Mouse (Mus musculus): ENCODE data around the gene Zc3h12a.

The Zc3h12a gene

DNA sequence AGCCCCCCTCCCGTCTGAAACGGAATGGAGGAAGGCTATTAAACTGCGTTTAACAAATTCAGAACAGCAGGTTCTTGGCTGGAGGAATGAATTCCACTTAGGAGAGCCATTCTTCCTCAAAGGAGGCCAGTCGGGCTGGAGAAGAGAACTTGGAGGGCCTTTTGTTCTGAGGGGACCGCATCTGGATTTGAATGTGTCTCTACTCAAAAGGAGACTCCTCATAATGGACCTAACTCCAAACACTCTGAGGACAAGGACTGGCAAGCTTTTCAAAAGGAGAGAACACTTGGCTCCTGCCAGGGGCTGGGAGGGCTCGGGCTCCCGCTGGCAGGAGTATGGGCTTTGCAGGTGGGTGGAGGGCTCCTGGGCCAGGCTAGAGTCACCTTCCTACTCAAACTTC, 17.0 kb upstream of the Zc3h12a start:
- no peak for DNase-seq (ENCODE audit: low spot score)

DNA sequence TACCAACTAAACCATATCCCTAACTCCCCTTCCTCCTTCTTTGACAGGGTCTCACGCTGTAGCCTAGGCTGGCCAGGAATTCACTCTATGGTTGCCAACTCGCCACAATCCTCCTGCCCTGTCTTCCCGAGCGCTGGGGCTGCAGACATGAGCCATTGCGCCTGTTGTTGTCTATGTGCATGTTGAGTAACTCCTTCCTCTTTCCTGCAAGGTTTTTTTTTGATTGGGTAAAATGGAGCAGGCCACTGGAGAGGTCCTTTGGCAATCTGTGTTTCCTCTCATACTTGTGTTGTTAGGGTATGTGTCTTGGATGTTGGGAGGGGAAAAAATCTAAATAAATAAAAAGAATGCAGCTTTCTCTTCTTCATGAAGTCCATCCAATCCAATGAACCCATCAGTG, 16.6 kb upstream of the Zc3h12a start:
- no peak for DNase-seq (ENCODE audit: low spot score)

DNA sequence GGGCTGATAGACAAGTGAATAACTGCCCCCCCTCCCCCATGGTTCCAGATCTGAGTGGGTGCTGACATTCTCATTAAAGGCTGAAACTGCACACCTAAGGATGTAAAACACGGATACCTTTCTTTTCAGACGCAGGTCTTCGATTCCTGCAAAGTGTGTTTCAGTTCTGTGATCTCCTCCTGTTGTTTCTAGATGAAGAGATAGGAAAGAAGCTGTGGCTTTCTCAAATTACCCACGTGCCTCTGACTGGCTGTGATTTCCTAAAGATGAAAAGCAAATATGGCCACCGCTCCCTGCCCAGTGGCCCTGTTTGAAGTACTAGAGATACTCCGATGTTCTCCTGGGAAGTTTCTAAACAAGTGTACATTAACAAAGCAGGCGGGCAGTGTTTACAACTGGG, 10.7 kb upstream of the Zc3h12a start:
- DNase-seq (ENCODE audit: low spot score), result no peak

DNA sequence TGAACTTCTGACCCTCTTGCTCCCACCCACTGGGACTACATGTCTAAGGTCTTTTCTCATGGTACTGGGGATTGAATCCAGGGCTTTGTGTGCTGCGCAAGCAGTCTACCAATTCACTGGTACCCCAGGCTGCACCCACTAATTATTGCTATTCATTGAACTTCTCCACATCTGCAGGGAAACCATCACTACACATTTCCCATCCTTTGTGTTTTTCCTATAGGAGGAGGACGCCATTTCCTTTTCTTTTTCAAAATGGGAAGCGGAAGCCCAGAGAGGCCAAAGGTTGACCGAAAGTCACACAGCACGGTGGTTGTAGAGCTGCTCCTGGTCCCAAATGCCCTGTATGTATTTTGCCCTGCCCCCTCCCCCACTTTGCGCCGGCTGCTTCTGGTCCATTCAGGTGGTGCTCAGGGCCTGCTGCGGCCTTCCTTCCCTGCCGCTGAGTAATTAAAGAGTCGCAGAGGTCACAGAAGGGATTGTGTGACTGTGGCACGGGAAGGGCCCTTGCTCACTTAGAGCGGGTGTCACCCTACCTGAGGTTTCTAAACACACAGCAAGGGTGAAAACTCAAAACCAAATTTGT, 8.8 kb upstream of the Zc3h12a start:
- no peak for DNase-seq (ENCODE audit: low spot score)

DNA sequence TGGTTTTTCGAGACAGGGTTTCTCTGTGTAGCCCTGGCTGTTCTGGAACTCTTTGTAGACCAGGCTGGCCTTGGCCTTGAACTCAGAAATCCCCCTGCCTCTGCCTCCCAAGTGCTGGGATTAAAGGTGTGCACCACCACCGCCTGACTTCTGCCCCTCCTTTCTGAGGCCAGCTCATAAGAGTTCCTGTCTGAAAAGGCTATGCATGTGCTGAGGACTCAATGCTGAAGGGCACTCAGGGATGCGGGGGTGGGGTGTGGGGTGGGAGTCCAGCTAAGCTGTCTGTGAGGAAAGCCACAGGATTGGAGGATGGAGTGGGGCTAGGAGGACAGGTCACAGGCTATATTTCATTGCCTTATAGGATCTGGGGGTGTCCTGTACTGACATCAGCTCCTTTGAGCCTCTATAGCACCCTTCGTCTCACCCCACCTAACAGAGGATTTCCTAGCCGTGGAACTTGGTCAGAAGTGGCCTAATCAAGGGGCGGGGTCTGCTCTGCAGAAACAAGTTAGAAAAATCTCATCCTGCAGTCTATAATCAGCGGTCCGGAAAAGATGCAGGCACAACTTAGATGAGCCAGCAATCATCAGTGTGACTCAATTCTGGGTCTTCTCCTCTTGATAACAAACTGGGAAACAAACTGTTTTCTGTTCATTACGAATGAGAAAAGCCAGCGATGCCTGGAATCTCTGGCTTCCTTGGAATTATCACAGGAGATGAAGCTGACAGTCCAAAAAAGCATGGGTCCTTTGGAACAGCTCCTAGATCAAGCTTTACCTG, 7.6 kb upstream of the Zc3h12a start:
- no peak for DNase-seq (ENCODE audit: low spot score)

DNA sequence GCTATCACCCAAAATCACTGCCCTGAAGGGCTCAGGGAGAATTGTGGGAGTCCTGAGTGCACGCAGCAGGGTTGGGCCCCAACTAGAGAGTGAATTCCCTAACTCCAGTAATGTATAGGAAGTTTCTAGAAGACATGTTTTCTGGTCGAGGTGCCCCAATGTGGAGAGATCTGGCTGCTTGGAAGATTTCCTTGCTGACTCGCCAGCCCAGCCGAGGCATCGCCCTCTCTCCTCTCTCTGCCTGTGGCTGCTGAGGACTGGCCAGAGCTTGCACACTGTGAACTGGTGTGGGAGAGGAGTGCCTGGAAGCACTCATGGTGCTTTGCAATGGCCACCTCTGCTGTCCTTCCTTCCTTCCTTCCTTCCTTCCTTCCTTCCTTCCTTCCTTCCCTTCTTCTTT, 7.0 kb upstream of the Zc3h12a start:
- DNase-seq (ENCODE audit: low spot score), result no peak

DNA sequence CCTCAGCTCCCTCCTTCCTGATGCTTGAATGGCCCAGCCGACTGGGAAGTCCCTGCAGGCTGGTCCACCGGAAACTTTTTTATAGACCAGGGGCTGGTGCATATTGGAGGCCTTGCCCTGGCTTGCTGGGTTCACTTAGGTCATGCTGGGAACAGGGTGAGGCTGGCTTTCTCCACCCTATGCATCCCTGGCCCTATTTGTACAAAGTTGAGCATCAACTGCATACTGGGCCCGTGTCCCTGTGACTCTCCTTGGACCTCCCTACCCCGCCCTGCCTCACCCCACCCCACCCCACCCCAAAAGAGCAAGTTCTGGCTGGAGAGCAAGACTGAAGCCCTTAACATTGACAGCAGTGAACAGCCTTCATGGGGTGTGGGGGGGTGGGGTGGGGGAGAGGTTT, 6.6 kb upstream of the Zc3h12a start:
- no peak for DNase-seq (ENCODE audit: low spot score)

DNA sequence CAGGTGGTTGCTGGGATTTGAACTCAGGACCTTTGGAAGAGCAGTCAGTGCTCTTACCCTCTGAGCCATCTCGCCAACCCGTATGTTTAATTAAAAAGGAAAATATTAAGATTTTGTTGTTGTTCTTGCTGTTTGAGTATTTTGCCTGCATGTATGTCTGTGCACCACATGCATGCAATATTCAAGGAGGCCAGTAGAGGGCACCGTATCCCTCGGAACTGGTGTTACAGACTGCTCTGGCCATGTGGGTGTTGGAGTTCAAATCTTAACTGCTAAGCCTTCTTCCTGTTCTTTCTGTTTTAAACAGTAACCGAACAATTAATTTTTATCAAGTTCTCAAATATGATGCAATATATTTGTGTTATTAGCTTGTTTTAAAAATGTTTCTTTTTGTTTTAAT, 4.8 kb upstream of the Zc3h12a start:
- no peak for DNase-seq (ENCODE audit: low spot score)

DNA sequence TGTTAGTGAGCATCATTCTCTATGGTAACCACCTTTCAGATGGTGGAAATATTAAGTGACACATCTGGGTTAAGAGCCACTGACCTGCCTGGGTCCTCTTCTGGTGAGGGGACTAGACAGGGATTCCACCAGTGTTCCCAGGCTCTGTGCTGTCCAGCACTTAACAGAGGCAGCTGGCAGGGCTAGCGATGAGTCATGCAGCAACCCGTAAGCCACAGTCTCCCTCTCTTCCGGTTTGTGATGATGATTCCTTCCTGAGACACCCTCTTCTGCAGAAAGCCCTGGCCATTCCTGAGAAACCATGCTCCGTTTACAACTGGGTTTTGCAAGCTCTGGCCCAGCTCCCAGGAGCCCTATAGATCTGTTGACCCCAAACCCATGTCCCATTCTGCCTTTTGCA, 3.9 kb upstream of the Zc3h12a start:
- no peak for DNase-seq (ENCODE audit: low spot score)

DNA sequence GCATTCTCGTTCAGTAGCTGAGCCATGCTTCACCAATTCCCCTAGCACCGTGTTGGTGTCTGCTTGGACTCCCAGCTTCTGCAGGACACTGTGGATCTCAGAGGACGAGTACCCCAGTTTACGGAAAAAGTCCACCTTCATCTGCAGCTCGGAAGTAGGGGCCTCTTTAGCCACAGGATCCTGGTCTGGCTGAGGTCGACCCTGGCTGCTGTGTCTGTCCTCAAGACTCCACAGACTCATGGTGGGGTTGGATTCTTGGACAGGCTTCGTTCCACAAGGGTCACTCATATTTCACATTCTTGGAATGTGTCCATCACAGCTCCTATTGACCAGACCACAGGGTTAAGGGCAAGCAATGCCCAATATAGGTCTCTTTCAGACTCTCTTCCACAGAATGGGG, 879 bp downstream of the Zc3h12a start:
- DNase-seq (ENCODE audit: low spot score), result no peak

DNA sequence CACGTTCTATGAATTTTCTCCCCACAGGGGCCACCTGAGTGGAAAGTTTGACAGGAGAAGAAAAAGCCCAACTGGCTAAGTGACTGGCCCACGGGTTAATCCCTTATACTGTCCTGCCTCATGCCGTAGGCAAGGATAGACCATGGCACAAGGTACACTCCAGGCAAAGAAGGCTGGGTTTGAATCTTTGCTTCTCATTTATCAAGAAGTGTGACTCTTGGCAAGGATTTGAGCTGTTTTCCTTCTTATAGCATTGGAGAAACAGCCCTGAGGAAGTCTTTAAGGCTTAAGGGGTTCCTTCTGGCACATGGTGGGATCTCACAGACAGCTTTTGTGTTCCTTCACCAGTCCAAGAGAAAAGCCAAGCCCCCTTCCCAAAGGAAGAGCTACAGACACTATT, 1.5 kb downstream of the Zc3h12a start:
- DNase-seq (ENCODE audit: low spot score), result no peak

DNA sequence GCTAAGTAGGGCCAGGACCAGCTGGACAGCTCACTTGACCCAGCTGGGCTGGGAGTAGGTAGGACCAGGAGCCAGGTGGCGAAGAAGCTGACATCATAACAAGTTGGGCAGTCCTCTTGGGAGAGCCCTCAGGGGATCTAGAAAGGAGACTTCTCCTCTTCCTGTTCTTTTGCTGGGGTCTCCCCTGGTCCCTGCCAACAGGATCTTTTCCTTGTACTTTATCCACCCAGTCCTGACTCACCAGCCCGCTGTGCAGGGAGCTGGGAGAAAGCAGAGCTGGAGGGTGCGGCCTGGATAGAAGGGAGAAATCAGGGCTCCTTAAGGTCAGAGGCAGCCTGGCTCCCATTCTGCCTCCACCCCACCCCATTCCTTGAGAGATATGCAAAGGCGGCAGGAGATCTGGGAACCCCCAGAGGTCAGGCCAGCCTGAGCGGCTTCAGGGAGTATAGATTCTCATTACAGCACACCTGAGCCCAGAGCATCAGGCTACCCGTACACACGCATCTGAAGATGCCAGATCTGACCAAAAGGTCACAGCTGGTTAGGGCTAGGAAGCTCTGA, 2.2 kb downstream of the Zc3h12a start:
- DNase-seq (ENCODE audit: low spot score), result no peak

DNA sequence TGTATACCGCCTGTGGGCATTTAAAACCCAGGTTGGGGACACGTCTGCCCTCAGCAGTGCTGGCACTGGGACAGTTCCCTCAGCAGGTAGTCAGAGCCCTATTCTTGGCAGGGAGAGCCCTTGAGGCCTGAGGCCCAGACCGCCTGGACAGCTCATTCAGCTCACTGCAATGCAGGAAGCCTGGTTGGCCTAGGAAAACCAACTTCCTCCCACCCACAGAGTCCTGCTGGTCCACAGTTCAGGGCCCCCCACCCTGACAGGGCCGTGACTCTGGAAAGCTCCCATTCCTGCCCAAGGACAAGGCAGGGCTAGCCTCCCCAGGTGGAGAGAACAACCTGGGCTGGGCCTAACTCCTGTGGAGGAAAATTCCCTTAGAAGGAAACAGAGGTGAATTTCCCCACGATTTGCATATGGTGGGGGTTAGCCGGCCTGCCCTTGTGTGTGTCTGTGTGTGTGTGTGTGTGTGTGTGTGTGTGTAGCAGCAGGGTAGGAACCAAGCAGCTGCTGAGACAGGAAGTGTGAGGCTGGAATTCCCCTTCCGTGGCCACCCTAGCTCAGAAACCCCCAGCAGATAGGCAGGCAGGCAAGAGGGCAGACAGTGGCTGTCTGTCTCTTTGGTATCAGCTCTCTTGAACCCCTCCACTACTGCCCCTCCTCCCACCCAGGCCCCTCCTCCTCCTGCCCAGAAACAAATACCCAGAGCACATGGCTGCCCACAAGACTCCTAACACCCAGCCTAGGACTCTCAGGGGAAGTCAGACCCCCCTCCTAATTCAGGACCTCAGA, 3.0 kb downstream of the Zc3h12a start:
- DNase-seq (ENCODE audit: low spot score), result no peak

DNA sequence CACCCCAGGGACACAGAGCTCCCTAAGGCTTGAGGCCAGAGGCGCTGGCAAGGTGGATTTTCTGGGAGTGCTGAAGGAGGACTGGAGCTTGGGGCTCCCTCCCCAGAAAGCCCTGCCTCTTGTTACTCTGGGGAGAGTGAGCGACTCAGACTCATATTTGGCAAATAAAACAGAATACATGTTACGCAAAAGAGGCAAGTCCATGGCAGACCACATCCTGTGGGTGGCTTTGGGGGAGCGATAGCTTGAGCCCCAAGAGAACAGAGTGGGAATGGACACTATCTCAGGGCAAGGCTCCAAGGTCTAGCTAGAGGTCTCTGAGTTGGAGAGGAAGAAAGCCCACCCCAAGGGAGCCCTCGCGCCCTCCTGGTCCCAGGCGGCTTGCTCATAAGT, 4.4 kb downstream of the Zc3h12a start:
- no peak for DNase-seq (ENCODE audit: low spot score)

DNA sequence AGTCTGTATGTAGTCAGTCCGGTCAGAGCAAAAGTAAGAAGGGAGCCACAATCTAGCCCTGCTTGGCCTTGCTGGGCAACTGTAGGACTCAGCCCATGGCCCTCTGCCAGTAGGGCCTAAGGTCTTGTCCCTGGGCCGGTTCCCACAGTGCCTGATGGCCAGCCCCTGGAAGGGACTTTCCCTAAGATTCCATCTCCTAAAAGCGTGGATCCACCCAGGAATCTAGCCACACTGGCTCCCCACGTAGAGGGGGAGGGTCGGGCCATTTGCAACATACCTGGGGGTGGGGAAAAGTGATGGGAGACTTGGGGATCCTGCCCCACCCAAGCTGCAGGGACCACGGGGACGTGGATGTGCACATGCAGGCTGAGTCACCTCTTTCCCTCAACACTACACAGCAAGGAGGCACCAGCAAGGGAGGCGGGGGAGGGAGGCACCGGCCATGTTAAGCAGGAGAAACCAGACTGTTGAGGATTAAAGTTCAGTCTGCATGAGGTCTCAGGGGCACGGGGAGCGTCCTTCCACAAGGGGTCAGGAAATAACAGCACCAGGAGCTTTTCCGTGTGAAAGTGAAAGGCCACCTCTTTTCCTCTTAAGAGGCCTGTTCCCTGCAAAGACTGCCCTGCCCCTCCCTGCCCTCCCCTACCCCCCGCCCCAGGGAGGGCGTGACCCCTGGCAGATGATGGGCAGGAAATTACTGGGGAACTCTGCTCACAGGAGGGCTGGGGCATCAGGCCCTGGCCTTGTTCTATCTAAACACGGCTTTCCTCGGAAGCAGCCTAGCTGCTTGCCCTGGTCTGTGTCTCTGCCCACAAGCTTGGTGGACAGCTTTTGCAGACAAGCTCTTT, 5.0 kb downstream of the Zc3h12a start:
- peak; percentile 74 for DNase-seq (ENCODE audit: low spot score)

DNA sequence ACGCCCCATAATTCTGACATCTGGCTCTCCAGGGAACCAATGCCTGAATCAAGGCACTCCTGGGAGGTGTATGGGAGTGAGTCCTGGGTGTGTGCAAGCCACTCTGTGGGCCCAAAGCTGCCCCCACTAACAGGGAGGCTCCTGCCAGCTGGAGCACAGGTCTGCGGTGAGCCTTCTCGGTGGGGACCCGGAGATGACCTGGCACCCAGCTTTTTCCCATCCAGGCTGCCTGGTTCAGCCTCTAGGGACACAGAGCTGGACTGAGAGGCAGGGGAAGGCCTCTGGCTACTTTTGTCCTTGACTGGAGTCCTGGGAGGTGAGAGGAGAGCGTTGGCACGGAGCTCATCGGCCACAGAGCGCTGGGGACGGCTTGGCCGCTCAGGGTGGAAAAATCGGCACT, 7.9 kb downstream of the Zc3h12a start:
- no peak for DNase-seq (ENCODE audit: low spot score)

DNA sequence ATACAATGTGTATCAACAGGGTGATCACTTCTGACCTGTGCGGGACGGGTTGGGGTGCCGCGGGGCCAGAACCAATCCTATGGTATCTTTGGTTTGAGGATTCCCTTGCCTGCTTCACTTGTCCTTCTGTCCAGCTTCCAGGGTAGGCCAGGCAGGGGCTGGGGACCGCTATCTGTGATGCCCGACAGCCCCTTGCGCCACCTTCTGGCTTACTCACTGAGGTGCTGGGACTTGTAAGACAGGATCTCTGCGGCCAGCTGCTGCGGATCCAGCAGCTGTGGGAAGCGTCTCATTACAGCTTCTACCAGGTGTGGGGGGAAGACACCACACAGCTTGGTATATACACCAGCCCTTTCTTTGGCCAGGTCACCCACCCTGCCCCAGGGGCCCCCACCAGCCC, 8.6 kb downstream of the Zc3h12a start:
- no peak for DNase-seq (ENCODE audit: low spot score)

DNA sequence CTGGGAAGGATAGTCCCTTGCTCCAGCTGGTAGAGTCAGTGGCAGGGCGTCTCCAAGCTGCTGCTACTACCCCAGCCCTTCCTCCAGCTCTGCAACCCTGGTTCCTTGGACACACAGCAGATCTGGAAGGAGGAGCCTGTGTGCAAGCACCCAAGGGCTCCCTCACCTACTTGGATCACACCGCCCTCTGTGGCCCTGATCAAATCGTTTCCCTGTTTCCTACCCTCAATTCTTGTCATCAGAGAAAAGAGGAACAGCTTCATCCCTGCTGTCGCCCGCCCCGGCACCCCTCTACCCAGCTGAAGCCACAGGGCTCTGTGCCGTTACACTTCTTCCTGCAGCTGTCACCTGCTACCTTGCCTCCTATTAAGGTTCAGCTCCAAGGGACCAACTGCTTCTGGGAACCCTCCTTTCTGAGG, 9.7 kb downstream of the Zc3h12a start:
- no peak for DNase-seq (ENCODE audit: low spot score)

DNA sequence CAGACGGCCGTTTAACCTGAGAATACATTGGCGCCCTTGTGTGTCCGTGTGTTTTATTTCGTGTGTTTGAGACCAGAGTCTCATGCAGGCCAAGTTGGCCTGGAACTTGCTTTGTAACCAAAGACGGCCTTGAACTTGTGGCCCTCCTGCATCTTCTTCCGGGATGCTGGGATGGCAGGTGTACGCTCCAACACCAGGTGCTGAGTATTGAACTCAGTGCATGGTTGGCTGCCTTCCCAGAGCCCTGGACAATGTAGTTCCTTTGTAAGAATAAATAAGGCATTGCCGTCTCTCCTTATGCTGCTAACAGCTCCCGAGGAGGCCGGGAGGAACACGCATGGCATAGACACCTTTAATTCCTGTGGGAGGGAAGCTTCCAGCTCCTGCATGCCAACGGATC, 10.7 kb downstream of the Zc3h12a start:
- DNase-seq (ENCODE audit: low spot score), result no peak

DNA sequence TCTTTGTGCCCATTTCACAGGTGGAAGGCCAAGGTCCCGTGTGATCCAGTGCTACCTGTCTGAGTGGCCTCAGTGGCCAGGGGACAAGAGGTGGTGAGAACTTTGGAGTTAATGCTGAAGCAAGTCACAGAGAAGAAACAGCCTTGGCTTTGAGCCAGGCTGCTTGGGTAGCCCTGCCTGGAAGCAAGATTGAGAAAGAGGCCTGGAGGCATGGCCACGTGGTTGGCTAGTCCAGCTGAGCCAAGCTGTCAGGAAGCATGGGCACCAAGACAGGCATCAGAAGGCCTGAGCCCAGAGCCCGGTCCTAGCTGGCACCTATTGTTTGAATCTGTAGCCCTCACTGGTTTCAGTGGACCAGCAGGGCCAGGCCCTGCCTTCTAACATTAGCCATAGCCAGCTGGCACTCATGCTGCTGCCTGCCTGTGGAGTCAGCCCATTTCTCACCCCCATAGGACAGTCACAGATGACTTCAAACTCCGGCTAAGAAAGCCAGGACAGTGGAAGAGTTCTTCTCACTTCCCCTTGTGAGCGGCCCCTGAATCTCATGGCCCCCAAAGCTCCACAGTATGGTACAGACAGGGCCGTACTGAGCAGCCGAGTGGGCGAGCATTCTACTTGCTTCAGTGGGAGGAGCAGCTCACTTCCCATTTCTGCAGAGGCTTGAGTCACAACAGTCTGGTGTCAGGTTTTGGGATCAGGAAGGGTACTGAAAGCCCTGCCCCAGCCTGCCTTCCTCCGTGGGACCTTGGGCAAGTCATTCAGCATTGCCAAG, 11.4 kb downstream of the Zc3h12a start:
- DNase-seq (ENCODE audit: low spot score), result peak; percentile 64

DNA sequence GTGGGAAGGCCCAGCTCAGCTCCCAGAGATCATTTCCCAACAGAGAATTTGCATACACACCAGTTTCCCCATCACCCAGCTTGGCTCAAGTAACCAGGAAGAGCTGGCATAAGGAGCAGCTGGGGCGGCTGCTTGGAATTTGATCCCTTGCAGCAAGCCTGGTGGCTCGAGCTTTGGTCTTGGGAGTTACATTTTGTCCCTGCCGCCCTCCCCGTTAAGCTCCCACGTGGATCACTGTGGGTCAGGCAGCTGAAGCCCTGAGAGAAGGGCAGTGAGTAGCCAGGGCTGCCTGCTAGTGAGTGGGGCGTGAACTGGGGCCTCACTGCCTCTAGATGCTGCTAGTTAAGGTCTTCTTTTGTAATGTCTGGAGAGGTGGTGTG, 11.9 kb downstream of the Zc3h12a start:
- peak; percentile 27 for DNase-seq (ENCODE audit: low spot score)
